Mouse (Mus musculus): ENCODE data around the gene Aes. TPM values are rescaled to one million over a fixed set of nuclear protein-coding genes. Genes with fewer than 3 reads are reported as not detected.

The Aes gene
- polyA plus RNA-seq, 1 experiment from 2014 or later: 266 TPM

DNA sequence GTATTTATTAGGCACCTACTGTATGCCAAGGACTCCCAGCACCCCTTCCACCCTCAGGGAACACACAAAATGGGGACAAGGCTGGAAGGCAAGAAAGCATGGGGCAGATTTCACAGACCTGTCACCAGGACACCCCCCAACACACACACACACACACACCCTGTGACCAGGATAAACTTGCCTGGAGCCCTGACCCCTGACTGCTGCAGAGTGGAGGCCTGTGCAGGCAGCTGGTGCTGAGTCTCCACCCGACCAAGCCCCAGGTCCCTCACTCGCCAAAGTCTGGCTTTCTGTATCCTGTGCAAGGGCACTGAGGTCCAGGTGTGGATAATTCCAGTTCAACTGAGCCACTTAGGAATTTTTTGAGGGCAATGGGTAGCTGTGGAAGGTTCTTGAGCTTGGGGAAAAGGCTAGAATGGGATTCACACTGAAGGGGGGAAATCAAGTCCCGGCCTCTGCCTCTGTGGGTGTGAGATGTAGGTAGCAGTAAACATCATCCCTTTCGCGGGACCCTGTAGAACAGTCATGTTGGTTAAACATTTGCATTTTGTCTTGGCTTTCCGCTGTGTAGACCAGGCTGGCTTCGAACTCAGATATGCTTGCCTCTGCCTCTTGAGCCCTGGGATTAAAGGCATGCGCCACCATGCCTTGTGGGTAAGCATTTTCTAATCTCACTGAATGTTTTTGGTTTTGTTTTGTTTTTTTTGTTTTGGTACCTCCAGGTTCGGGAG is 10.4 kb downstream of the Aes start:
- H3K4me1 ChIP-seq (ENCODE audit: control insufficient read depth, insufficient read depth, low read length): peaks cover 27% of the 10 kb centered on the region
- no peak overlapping the region for H3K4me2 ChIP-seq (ENCODE audit: low read depth)
- no peak overlapping the region for H3K9ac ChIP-seq (ENCODE audit: low read length)
- H3K4me3 ChIP-seq (ENCODE audit: low read depth, low read length): no peak overlapping the region
- no peaks in the 10 kb centered on the region for H3K9me3 ChIP-seq (ENCODE audit: control insufficient read depth, low read length)
- peaks cover 9% of the 10 kb centered on the region for H3K36me3 ChIP-seq (ENCODE audit: control insufficient read depth, insufficient read depth, low read length)
- DNase-seq (ENCODE audit: low spot score): peak; percentile 41
- ATAC-seq (ENCODE audit: insufficient read depth, low FRiP score, low TSS enrichment): no peak
- 49% methylated on average over 9 of the region's 9 CpGs for WGBS
- 0 out of 2 replicates have a peak overlapping the region, but pooled peaks have one; percentile 23 for H3K27ac ChIP-seq (ENCODE audit: low read depth, low read length)
- H3K27me3 ChIP-seq (ENCODE audit: control insufficient read depth, insufficient read depth, low read length): peaks cover 46% of the 10 kb centered on the region

DNA sequence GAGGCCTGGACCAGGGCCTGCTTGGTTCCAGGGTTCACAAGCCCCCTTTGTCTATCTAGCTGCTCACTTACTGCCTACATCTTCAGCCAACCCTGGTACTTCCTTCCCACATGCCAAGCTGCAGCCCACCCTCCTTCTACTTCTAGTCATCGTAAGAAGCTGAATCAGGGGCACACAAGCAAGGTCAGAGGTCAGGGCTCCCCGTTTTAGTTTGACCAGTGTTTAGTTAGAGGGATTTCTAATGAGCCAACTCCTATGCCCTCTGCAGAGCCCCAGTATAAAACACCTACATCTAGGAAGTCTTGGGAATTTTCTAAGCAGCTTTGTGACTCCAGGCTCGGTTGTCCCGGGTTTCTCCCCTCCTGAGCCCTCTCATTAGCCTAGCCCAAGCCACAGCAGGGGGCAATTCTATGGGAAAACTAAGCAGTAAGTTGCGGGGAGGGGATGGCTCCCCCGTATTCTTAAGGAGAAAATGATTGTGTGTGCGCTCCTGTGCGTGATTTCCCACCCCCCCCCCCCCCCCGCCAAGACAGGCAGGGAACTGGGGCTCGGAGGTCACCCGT is 11.0 kb downstream of the Aes start:
- Histone ChIP-seq H3K27me3 (ENCODE audit: control insufficient read depth, insufficient read depth, low read length) (peaks cover 46% of the 10 kb centered on the region), H3K36me3 (ENCODE audit: control insufficient read depth, insufficient read depth, low read length) (peaks cover 5% of the 10 kb centered on the region), H3K9ac (ENCODE audit: low read length) (no peak overlapping the region), H3K9me3 (ENCODE audit: control insufficient read depth, low read length) (no peaks in the 10 kb centered on the region), H3K4me2 (ENCODE audit: low read depth) (peak overlapping the region; percentile 47), H3K27ac (ENCODE audit: low read depth, low read length) (0 out of 2 replicates have a peak overlapping the region, but pooled peaks have one; percentile 23), H3K4me1 (ENCODE audit: control insufficient read depth, insufficient read depth, low read length) (peaks cover 31% of the 10 kb centered on the region), H3K4me3 (ENCODE audit: low read depth, low read length) (peak overlapping the region; percentile 26; the same call in 1 of the 2 replicates)
- WGBS: under 1% methylated on average over 10 of the region's 11 CpGs
- ATAC-seq (ENCODE audit: insufficient read depth, low FRiP score, low TSS enrichment) (peak; percentile 17; the same call in 1 of the 2 replicates), DNase-seq (ENCODE audit: low spot score) (peak; percentile 33)

DNA sequence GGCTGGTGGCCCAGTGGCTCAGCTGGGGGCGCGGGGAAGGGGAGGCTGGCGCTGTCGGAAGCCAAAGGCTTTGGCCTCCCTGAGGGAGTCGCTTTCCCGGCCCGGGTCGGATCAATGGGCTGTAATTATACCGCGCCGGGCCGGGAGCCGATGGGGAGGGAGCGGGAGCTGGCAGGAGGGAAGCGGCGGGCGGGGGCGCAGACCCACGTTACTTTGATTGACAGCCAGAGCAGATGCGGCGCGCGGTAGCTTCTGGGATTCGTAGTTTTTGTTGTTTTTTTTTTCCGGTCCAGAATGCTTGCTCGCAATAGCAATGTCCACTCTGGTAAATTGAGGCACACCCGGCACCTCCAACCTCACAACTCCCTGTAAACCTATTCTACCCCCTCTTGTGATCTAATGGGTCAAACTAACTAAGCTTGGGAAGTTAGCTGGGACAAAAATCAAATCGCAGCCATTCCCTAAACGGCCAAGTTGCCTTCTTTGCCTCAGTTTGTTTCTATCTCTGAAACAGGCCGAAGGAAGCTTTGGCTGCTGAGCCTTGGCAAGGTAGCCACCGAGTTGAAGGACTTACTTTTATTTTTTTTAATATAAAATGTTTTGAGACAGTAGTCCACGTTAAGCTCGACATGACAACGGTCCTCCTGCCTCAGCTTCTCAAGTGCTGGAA is 11.7 kb downstream of the Aes start:
- 0 out of 2 replicates have a peak overlapping the region, but pooled peaks have one; percentile 23 for H3K27ac ChIP-seq (ENCODE audit: low read depth, low read length)
- H3K9ac ChIP-seq (ENCODE audit: low read length): no peak overlapping the region
- H3K4me3 ChIP-seq (ENCODE audit: low read depth, low read length): peak overlapping the region; percentile 26
- peak; percentile 97 for DNase-seq (ENCODE audit: low spot score)
- peaks cover 35% of the 10 kb centered on the region for H3K4me1 ChIP-seq (ENCODE audit: control insufficient read depth, insufficient read depth, low read length)
- H3K36me3 ChIP-seq (ENCODE audit: control insufficient read depth, insufficient read depth, low read length): no peaks in the 10 kb centered on the region
- peak; percentile 68 for ATAC-seq (ENCODE audit: insufficient read depth, low FRiP score, low TSS enrichment)
- peak overlapping the region; percentile 47 for H3K4me2 ChIP-seq (ENCODE audit: low read depth)
- H3K27me3 ChIP-seq (ENCODE audit: control insufficient read depth, insufficient read depth, low read length): peaks cover 47% of the 10 kb centered on the region
- H3K9me3 ChIP-seq (ENCODE audit: control insufficient read depth, low read length): no peaks in the 10 kb centered on the region
- WGBS: under 1% methylated on average over 32 of the region's 34 CpGs

DNA sequence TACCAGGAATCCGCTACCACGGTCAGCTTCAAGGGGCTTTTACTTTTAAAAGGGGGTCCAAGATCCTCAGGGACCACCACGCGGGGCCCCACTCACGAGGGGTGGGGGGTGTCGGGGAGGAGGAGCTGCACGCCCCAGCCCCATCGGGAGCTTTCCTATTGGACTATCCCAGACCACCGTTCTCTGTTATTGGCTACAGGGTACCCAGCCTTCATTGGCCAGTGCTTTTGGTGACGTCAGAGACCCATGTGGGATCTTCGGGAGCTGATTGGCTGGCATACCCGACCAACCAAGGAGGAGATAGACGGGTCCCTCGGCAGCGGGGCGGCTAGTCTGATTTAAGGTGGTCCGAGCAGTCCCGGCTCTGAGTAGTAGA is 12.2 kb downstream of the Aes start:
- H3K4me1 ChIP-seq (ENCODE audit: control insufficient read depth, insufficient read depth, low read length): peaks cover 35% of the 10 kb centered on the region
- H3K36me3 ChIP-seq (ENCODE audit: control insufficient read depth, insufficient read depth, low read length): no peaks in the 10 kb centered on the region
- 0% methylated on average over 18 of the region's 18 CpGs for WGBS
- peak; percentile 92 for ATAC-seq (ENCODE audit: insufficient read depth, low FRiP score, low TSS enrichment)
- H3K9ac ChIP-seq (ENCODE audit: low read length): no peak overlapping the region
- no peaks in the 10 kb centered on the region for H3K9me3 ChIP-seq (ENCODE audit: control insufficient read depth, low read length)
- DNase-seq (ENCODE audit: low spot score): peak; percentile 95
- peak overlapping the region; percentile 26 for H3K4me3 ChIP-seq (ENCODE audit: low read depth, low read length)
- peak overlapping the region; percentile 47 for H3K4me2 ChIP-seq (ENCODE audit: low read depth)
- H3K27me3 ChIP-seq (ENCODE audit: control insufficient read depth, insufficient read depth, low read length): peaks cover 48% of the 10 kb centered on the region
- no peak overlapping the region for H3K27ac ChIP-seq (ENCODE audit: low read depth, low read length)

DNA sequence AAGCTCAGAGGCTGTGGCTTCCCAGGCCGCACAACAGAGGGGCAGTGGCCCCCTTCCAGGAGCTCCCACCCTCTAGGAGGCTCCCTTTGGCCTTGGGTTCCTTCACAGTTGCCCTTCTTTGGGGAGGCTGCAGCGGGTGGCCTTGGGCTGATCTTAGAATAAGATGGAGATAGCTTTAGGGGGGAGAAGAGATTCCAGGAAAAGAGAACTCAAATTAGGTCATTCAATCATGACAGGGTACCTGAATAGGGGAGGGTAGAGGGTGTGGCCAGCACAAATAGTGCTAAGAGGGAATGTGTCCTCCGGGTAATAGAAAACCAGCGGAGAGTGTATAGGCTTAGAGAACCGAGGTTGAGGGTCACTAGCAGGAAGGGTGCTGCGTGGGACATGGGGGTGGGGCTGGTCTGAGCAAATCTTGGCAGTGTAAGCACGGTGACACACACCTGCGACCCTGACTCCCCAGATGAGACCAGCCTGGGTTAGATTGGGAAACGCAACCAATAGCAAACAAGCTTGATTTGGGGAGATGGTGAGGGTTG is 12.9 kb downstream of the Aes start:
- DNase-seq (ENCODE audit: low spot score) (no peak), ATAC-seq (ENCODE audit: insufficient read depth, low FRiP score, low TSS enrichment) (no peak)
- peak overlapping the region; percentile 21 for H3K4me2 ChIP-seq (ENCODE audit: low read depth)
- peaks cover 35% of the 10 kb centered on the region for H3K4me1 ChIP-seq (ENCODE audit: control insufficient read depth, insufficient read depth, low read length)
- H3K9ac ChIP-seq (ENCODE audit: low read length): no peak overlapping the region
- no peak overlapping the region for H3K27ac ChIP-seq (ENCODE audit: low read depth, low read length)
- peaks cover 52% of the 10 kb centered on the region for H3K27me3 ChIP-seq (ENCODE audit: control insufficient read depth, insufficient read depth, low read length)
- H3K9me3 ChIP-seq (ENCODE audit: control insufficient read depth, low read length): no peaks in the 10 kb centered on the region
- WGBS: 2% methylated on average over 9 of the region's 9 CpGs
- H3K4me3 ChIP-seq (ENCODE audit: low read depth, low read length): no peak overlapping the region
- H3K36me3 ChIP-seq (ENCODE audit: control insufficient read depth, insufficient read depth, low read length): no peaks in the 10 kb centered on the region

DNA sequence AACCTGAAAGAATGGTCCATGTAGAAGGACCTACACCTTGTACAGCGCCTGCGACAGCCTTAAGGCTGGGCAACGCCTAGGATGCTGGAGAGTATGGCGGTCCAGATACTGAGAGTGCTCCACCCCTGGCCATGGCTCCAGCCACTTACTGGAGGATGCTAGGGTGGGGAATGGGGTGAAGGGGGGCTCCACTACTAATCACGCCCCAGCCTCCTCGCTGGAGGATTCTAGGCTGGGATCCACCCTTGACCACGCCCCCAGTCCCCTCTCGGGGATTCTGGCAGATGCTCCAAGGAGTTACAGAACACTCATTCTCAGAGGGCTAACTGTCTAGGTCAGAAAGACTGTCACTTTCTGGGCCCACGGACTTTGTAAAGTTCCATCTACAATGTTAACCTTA is 13.7 kb downstream of the Aes start:
- H3K36me3 ChIP-seq (ENCODE audit: control insufficient read depth, insufficient read depth, low read length): no peaks in the 10 kb centered on the region
- no peak for DNase-seq (ENCODE audit: low spot score)
- no peaks in the 10 kb centered on the region for H3K9me3 ChIP-seq (ENCODE audit: control insufficient read depth, low read length)
- H3K4me3 ChIP-seq (ENCODE audit: low read depth, low read length): no peak overlapping the region
- H3K27me3 ChIP-seq (ENCODE audit: control insufficient read depth, insufficient read depth, low read length): peaks cover 47% of the 10 kb centered on the region
- no peak overlapping the region; the same call in 1 of the 2 replicates for H3K4me2 ChIP-seq (ENCODE audit: low read depth)
- H3K9ac ChIP-seq (ENCODE audit: low read length): no peak overlapping the region
- ATAC-seq (ENCODE audit: insufficient read depth, low FRiP score, low TSS enrichment): no peak
- peaks cover 35% of the 10 kb centered on the region for H3K4me1 ChIP-seq (ENCODE audit: control insufficient read depth, insufficient read depth, low read length)
- WGBS: 7% methylated on average over 9 of the region's 9 CpGs
- no peak overlapping the region for H3K27ac ChIP-seq (ENCODE audit: low read depth, low read length)

DNA sequence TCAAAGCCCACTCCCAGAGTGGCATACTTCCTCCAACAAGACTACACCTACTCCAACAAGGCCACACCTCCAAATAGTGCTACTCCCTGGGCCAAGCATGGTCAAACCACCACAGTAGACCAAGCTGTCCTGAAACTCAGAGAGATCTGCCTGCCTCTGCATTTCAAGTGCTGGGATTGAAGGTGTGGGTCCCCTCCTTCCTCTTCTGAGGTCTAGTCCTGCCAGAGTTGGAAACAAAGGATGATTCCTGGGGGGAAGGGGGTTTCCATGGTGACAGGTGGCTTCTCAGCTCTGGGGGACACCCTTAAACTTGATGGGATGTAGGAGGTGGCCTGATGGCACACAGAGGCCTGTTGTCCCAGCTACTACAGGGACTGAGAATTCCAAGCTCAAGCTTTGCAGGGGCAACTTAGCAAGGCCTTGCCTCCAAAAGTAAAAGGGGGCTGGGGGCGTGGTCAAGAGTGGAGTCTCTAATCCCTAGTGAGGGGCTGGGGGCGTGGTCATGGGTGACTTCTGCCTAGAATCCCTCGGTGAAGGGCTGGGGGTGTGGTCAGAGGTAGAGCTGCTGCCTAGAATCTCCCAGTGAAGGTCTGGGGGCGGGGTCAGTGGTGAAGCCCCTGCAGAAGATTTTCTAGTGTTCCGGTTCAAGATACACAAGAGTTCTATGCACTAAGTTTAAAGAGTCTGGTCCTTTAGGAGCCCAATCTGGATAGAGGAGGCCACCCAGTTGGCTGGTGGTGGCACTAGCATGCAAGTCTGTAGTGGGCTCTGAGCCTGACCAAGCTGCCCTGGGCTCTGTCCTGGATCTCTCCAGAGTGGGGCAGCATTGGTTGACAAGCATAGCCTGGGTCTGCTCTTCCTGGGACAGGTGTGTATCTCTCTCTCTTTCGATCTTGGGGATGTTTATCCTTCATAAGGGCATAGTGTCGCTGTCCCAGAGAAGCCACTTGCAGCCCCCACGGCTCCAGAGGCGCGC is 15.1 kb downstream of the Aes start, which contains the start of gene Tle2:
TSS of gene Tle2 (plus strand) at position 481 of the 976 bp plus-strand sequence.
- H3K4me1 ChIP-seq (ENCODE audit: control insufficient read depth, insufficient read depth, low read length): peaks cover 24% of the 10 kb centered on the region
- 26% methylated on average over 10 of the region's 10 CpGs for WGBS
- H3K9me3 ChIP-seq (ENCODE audit: control insufficient read depth, low read length): no peaks in the 10 kb centered on the region
- H3K27me3 ChIP-seq (ENCODE audit: control insufficient read depth, insufficient read depth, low read length): peaks cover 47% of the 10 kb centered on the region
- ATAC-seq (ENCODE audit: insufficient read depth, low FRiP score, low TSS enrichment): no peak
- H3K36me3 ChIP-seq (ENCODE audit: control insufficient read depth, insufficient read depth, low read length): no peaks in the 10 kb centered on the region
- no peak for DNase-seq (ENCODE audit: low spot score)
- H3K4me3 ChIP-seq (ENCODE audit: low read depth, low read length): peak within 1 kb of the TSS; percentile 41
- H3K27ac ChIP-seq (ENCODE audit: low read depth, low read length): no peak within 1 kb of the TSS
- H3K4me2 ChIP-seq (ENCODE audit: low read depth): peak within 1 kb of the TSS; percentile 65
- H3K9ac ChIP-seq (ENCODE audit: low read length): peak within 1 kb of the TSS; percentile 56

DNA sequence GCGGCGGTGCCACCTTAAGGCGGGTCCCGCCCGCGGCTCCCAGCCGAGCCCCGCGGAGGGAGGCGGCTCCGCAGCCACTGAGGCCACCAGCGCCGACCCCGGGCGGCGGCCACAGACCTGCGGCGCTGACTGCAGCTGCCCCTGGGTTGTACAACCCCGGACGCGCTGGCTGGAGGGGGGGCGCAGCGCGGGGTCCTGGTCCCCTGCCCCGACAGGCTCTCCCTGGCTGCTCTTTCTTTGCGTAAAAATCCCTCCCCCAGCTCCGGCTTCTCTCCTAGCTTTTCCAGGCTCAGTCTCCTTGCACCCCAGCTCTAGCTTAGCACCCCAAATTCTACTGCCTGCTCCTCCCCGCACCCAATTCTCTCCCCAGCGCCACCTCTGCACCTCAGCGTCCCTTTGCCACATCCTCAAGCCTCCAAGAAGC is 15.9 kb downstream of the Aes start:
- Histone ChIP-seq H3K4me3 (ENCODE audit: low read depth, low read length) (peak overlapping the region; percentile 41), H3K4me1 (ENCODE audit: control insufficient read depth, insufficient read depth, low read length) (peaks cover 21% of the 10 kb centered on the region), H3K4me2 (ENCODE audit: low read depth) (peak overlapping the region; percentile 65), H3K36me3 (ENCODE audit: control insufficient read depth, insufficient read depth, low read length) (no peaks in the 10 kb centered on the region), H3K27ac (ENCODE audit: low read depth, low read length) (no peak overlapping the region), H3K9me3 (ENCODE audit: control insufficient read depth, low read length) (no peaks in the 10 kb centered on the region), H3K9ac (ENCODE audit: low read length) (peak overlapping the region; percentile 56), H3K27me3 (ENCODE audit: control insufficient read depth, insufficient read depth, low read length) (peaks cover 46% of the 10 kb centered on the region)
- peak; percentile 51 for DNase-seq (ENCODE audit: low spot score)
- no peak for ATAC-seq (ENCODE audit: insufficient read depth, low FRiP score, low TSS enrichment)
- WGBS: under 1% methylated on average over 30 of the region's 30 CpGs
